Comparison of ENCODE assay signal across 21 mouse cellular contexts in genomic region chr16:24184846-24185245, GRCm38 (mm10).
DNase-seq lines count a peak whose midpoint lies in the region; ATAC-seq and TF ChIP-seq lines count a peak whose summit lies in the region.
"Had no signal": no experiment of that assay in that cellular context is flagged by ENCODE, and none has a peak within 500 bp of the region (broad histone marks: within the 10 kb centered on the region; RNA-seq: fewer than 3 reads in every experiment).

No protein-coding gene starts in this region.

- peak; percentile 93 for ATAC-seq in granulocyte monocyte progenitor cell, adult 5-6 weeks (replicated peaks; ENCODE audit: poor library complexity, severe bottlenecking)
- peak; percentile 58 for ATAC-seq in megakaryocyte progenitor cell, adult 5-6 weeks (replicated peaks; ENCODE audit: poor library complexity)
- ATAC-seq in hindbrain, postnatal 0 days, result no peak
- ATAC-seq: forebrain, embryonic 13.5 days; forebrain, embryonic 15.5 days; forebrain, postnatal 0 days had no signal

- H3K9ac ChIP-seq in hindbrain, postnatal 0 days (replicated peaks; ENCODE audit: low read length), result no peak overlapping the region
- H3K9ac ChIP-seq: embryonic facial prominence, embryonic 12.5 days; forebrain, embryonic 13.5 days; forebrain, embryonic 15.5 days; forebrain, postnatal 0 days had no signal

- TF ChIP-seq CTCF in hindbrain, postnatal 0 days (IDR thresholded peaks at IDR 0.05; ENCODE audit: low read depth), result no peak

- no peak overlapping the region for H3K4me3 ChIP-seq in hindbrain, postnatal 0 days (ENCODE audit: low read length)
- H3K4me3 ChIP-seq: embryonic facial prominence, embryonic 10.5 days; embryonic facial prominence, embryonic 12.5 days; forebrain, embryonic 13.5 days; forebrain, embryonic 15.5 days had no signal

- intact Hi-C loops in left cerebral cortex, postnatal 14 days (cut with DNase I), result no loop called here

- peak; percentile 66 for DNase-seq in heart, adult 11 months
- no peak for DNase-seq in heart, postnatal 4 days
- peak; percentile 24 for DNase-seq in 416B (ENCODE audit: low read depth)
- no peak for DNase-seq in left cerebral cortex, postnatal 14 days (ENCODE audit: low spot score in 2 of 2)
- no peak for DNase-seq in cerebellum, adult 18-20 months
- DNase-seq in hindbrain, postnatal 0 days (ENCODE audit: low spot score), result no peak
- DNase-seq: adrenal gland, adult 2 months; adrenal gland, postnatal 10 days; adrenal gland, postnatal 25 days; cerebellum, adult 11 months; cerebellum, adult 2 months; cerebellum, adult 9-10 months; cerebellum, postnatal 10 days; cerebellum, postnatal 25 days; forebrain, postnatal 0 days had no signal

- H3K4me1 ChIP-seq in hindbrain, postnatal 0 days (ENCODE audit: insufficient read depth, low read length), result no peaks in the 10 kb centered on the region
- H3K4me1 ChIP-seq: embryonic facial prominence, embryonic 10.5 days; embryonic facial prominence, embryonic 12.5 days; forebrain, embryonic 13.5 days; forebrain, embryonic 15.5 days had no signal

- H3K9me3 ChIP-seq in hindbrain, postnatal 0 days (ENCODE audit: low read length), result no peaks in the 10 kb centered on the region
- H3K9me3 ChIP-seq: embryonic facial prominence, embryonic 10.5 days; embryonic facial prominence, embryonic 12.5 days; forebrain, embryonic 13.5 days; forebrain, embryonic 15.5 days had no signal

- no peak overlapping the region for H3K27ac ChIP-seq in hindbrain, postnatal 0 days
- H3K27ac ChIP-seq: embryonic facial prominence, embryonic 10.5 days; embryonic facial prominence, embryonic 12.5 days; forebrain, embryonic 13.5 days; forebrain, embryonic 15.5 days had no signal

- no peaks in the 10 kb centered on the region for H3K27me3 ChIP-seq in hindbrain, postnatal 0 days (ENCODE audit: insufficient read depth, low read length)
- H3K27me3 ChIP-seq: embryonic facial prominence, embryonic 12.5 days; forebrain, embryonic 13.5 days; forebrain, embryonic 15.5 days had no signal

- no peak overlapping the region for H3K4me2 ChIP-seq in hindbrain, postnatal 0 days (ENCODE audit: low read depth, low read length)
- H3K4me2 ChIP-seq: embryonic facial prominence, embryonic 12.5 days; forebrain, embryonic 13.5 days; forebrain, embryonic 15.5 days had no signal

- WGBS in hindbrain, postnatal 0 days, result 69% methylated on average over 4 of the region's 4 CpGs

- no peaks in the 10 kb centered on the region for H3K36me3 ChIP-seq in hindbrain, postnatal 0 days (ENCODE audit: insufficient read depth, low read length)
- H3K36me3 ChIP-seq: embryonic facial prominence, embryonic 10.5 days; embryonic facial prominence, embryonic 12.5 days; forebrain, embryonic 15.5 days had no signal

Comparison
In these comparisons a context has a peak if more than half of its experiments do, and no peak if none do; other contexts are left out.
1. DNase-seq: peak in heart, adult 11 months (single experiment) and 416B (single experiment); none in heart, postnatal 4 days (single experiment), left cerebral cortex, postnatal 14 days (0 of 2), cerebellum, adult 18-20 months (0 of 2) and hindbrain, postnatal 0 days (single experiment).